Mouse (Mus musculus) bone marrow macrophage, adult 2 months (primary cell): ENCODE measurements around the gene Rps27l. TPM values are rescaled to one million over a fixed set of nuclear protein-coding genes. Genes with fewer than 3 reads are reported as not detected.

Source experiments
- H3K27ac ChIP-seq: 2 replicates; pipeline ENCODE4 v1.5.1; 2012; ENCODE audit warnings: low read depth, low read length; ENCODE audit not compliant: insufficient read depth
- H3K4me1 ChIP-seq: 2 replicates; pipeline ENCODE4 v1.6.1; 2012; ENCODE audit warnings: low read length; ENCODE audit not compliant: control insufficient read depth, insufficient read depth
- H3K4me3 ChIP-seq: 2 replicates; pipeline ENCODE4 v1.5.1; 2012; ENCODE audit warnings: mild to moderate bottlenecking, low read length, moderate library complexity; ENCODE audit not compliant: insufficient read depth
- CTCF ChIP-seq: IDR thresholded peaks from 2 replicates; pipeline ENCODE4 v1.5.1; 2012; ENCODE audit warnings: low read depth, mild to moderate bottlenecking, low read length, moderate library complexity
- POLR2A ChIP-seq: IDR thresholded peaks from 2 replicates; pipeline ENCODE4 v1.6.1; 2012; ENCODE audit warnings: mild to moderate bottlenecking, low read depth, low read length, borderline replicate concordance
- polyA plus RNA-seq: library from polyadenylated mRNA; stranded (reverse); fragments of >200 nt; gene quantifications from 2 replicates; pipeline ENCODE4 v1.2.4, GENCODE M21; 2012; ENCODE audit not compliant: missing spikeins, insufficient read depth, insufficient read length

Gene Rps27l
- polyA plus RNA-seq, 1 experiment = 256 TPM

DNA sequence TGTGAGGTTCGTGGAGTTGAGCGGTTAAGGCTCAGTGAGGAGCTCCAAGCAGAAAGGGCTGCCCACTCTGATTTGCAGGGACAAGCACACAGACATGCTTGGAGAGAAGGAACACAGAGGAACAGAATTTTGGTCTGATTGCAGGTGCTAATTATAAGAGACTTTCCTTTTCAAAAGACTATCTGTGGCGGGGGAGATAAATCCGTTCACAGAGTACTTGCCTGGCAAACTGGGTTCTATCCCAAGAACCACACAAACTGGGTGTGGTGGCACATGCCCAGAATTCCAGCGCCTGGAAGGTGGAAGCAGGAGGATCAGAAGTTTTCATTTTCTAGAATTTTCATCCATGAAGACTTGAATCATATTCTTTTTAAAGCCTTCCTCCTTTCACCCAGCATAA, 31.2 kb downstream of the Rps27l start:
- H3K4me1 ChIP-seq = peaks cover 30% of the 10 kb centered on the region
- no peak overlapping the region for H3K4me3 ChIP-seq
- no peak overlapping the region for H3K27ac ChIP-seq
- TF ChIP-seq POLR2A (no peak), CTCF (no peak)

DNA sequence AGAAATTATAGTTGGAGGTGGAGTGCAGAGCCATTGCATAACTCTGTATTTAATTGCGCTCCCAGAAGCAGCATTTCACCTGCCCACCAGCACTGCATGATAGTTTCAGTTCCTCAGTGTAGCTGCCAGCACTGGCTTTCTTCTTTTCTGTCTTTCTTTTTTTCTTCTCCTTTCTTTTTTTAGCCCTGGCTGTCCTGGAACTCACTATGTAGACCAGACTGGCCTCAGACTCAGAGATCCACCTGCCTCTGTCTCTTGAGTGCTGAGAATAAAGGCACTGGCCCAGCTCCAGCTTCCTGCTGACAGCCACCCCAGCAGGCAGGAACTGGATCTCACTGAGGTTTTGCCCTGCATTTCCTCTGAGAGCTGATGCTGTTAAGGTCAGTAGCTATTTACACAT, 32.1 kb downstream of the Rps27l start:
- peaks cover 30% of the 10 kb centered on the region for H3K4me1 ChIP-seq
- H3K27ac ChIP-seq = peak overlapping the region; percentile 51; the same call in 1 of the 2 replicates

DNA sequence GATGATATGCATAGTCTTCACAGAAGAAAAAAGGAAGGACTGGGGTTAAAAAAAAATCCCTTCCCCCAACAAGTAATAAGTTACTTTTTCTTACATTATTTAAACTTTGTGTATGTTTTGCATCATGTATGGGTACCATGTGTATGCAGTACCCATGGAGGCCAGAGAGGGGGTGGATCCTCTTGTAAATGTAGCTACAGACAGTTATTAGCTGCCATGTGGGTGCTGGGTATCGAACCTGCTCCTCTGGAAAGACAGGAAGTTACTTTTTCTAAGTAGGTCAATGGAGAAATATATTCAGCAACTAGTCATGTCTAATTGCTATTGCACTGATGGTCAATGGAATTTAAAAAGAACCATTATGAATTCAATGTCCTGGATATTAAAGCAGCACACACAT, 32.6 kb downstream of the Rps27l start:
- Histone ChIP-seq H3K27ac (peak overlapping the region; percentile 57; the same call in 1 of the 2 replicates), H3K4me3 (no peak overlapping the region), H3K4me1 (peaks cover 30% of the 10 kb centered on the region)
- TF ChIP-seq CTCF (no peak), POLR2A (no peak)

More for the DNA sequence above, 32.1 kb downstream of the Rps27l start:
- no peak overlapping the region for H3K4me3 ChIP-seq
- no peak for TF ChIP-seq POLR2A
- TF ChIP-seq CTCF = no peak

DNA sequence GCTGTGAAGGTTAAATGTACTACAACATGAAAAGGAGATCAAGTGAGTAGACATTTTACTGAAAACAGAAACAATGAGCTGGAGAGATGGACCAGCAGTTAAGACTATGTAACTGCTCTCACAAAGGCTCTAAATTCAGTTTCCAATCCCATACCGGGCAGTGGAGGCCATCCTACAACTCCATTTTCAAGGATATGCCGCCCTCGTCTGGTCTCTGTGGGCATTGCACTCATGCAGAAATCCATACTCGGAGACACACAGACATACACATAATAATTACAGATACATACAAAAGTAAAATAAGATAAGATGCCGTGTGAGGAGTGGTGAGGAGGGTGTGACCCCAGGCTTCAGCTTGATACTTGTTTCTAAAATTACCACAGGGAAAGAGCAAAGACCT, 34.6 kb downstream of the Rps27l start:
- no peak overlapping the region for H3K4me3 ChIP-seq
- no peak overlapping the region for H3K27ac ChIP-seq
- peaks cover 30% of the 10 kb centered on the region for H3K4me1 ChIP-seq
- TF ChIP-seq POLR2A (no peak), CTCF (peak; percentile 49)

DNA sequence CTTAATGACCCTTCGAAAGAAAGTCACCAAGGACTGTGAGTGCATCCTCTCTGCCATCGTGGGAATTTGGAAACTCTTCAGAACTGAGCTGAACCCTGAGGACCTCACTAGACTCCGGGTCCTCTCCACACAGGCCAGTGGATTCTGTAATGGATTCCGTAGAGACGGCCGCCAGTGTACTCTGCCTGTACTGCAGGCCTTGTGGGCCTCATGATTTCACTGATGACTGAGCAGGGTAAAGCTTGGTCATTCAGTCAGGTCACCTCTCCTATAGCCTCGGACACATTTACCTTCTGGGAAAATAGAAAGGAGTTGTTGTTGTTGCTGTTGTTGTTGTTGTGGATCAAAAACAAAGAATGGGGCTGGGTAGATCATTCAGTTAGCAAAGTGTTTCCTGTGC, 36.2 kb downstream of the Rps27l start:
- Histone ChIP-seq H3K27ac (no peak overlapping the region), H3K4me1 (peaks cover 20% of the 10 kb centered on the region), H3K4me3 (no peak overlapping the region)
- TF ChIP-seq CTCF (no peak), POLR2A (no peak)

DNA sequence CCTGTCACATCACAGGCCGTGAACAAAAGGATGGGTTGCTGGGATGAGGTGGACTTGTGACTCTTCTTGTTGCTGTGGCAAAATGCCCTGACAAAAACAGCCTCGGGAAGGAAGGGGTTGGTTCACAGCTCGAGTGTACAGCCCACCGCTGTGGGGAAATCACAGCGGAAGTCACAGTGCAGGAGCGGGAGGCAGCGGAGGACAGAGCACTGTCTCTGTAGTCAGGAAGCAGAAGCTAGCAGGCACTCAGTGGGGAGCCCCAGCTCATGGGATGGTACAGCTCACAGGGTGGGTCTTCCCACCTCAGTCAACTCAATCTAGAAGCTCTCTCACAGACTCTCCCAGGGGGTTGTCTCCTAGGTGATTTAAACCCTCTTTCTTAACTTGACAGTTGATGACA, 39.5 kb downstream of the Rps27l start:
- H3K27ac ChIP-seq = no peak overlapping the region
- TF ChIP-seq POLR2A = no peak
- no peak for TF ChIP-seq CTCF
- peaks cover 32% of the 10 kb centered on the region for H3K4me1 ChIP-seq
- H3K4me3 ChIP-seq = no peak overlapping the region

DNA sequence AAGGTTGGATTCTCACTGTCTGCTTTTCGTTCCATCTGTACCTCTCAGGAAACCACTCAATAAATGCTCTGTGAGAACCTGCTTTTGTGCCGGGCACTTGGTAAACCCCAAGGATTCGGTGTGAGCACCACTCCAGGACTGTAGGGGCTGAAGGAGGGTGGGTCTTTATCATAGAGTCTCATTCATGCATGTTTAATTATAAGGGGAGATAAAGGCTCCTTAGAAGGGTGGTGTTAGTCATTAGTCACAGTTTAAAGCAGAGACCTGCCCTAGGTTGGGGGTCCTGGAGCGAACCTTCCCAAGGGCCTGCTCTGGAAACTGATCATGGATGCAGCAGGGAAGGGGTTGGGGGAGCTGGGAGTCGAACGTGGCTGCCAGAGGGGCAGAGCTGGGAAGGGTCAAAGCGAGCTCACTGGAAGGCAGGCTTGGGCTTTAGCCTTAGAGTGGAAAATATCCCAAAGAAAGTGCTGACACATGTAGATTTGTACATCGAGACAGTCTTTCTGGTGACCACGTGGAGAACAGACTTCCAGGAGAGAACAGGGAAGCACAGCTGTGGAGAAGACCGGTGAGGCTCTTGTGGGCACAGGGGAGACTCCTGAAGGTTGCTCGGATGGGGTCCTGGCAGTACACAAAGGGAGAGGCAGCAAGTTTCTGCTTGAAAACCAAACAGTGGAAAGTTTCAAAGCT, 42.5 kb downstream of the Rps27l start:
- Histone ChIP-seq H3K4me3 (peak overlapping the region; percentile 9; the same call in 1 of the 2 replicates), H3K27ac (peak overlapping the region; percentile 71), H3K4me1 (peaks cover 45% of the 10 kb centered on the region)
- TF ChIP-seq CTCF (no peak), POLR2A (peak; percentile 20; the same call in 1 of the 2 replicates)

DNA sequence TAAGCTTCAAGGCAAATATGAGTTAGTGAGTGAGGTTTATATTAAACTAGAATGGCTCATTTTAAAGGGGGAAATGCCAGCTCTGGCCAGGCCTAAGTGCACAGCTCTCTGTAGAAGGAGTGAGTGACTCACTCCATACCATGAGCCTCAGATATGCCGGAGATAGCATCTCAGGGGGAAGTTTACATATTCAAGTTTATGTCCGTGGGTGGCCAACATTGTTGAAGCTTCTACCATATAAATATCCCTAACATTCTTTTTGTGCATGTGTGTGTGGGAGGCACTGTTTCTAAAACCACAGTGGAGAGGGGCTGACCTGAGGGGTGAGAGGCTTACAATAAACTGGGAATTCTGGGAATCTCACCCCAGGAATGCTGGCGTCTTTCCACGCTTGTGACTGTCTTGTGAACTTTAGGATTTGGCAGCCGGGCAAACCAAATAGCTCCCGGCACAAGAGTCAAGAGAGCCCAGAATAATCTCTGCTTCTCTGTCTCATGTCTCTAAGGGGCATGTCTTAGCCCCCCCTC, 43.1 kb downstream of the Rps27l start:
- peak overlapping the region; percentile 9 for H3K4me3 ChIP-seq
- TF ChIP-seq CTCF = no peak
- H3K4me1 ChIP-seq = peaks cover 45% of the 10 kb centered on the region
- H3K27ac ChIP-seq = peak overlapping the region; percentile 71

DNA sequence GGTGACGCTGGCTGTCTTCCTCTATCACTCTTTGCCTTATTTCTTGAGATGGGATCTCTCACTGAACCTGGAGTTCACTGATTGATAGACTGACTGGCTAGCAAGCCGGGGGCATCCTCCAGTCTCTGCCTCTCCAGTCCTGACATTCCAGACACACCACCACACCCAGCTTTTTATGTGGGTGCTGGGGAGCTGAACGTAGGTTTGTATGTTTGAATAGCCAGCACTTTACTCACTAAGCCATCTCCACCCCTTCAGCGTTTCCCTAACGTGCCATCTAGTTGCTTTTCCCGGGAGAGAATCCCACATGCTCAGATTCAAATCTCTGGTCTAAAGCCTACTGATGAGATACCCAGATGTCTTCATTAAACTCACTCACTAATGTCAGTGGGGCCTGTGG, 43.7 kb downstream of the Rps27l start:
- TF ChIP-seq CTCF (no peak), POLR2A (no peak)
- H3K4me3 ChIP-seq = no peak overlapping the region

DNA sequence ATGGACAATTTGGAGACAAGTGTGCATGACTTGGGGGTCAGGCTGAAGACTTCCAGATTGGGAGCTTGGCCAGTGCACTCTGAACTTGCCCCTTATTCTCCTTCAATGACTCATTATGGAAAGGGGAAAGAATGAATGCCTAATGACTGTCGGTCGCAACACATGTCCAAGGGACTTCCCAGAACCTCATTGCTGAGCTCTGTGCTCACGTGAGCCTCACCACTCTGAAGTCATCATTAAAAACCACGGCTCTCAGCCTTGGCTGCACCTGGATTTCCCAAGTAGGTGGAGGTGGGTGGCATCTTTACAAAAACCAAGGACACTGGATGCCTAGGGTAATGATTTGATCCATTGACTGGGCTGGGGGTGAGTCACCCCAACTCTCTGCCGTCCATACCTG, 44.2 kb downstream of the Rps27l start:
- no peak overlapping the region for H3K4me3 ChIP-seq
- peaks cover 45% of the 10 kb centered on the region for H3K4me1 ChIP-seq
- no peak for TF ChIP-seq POLR2A
- TF ChIP-seq CTCF = no peak
- H3K27ac ChIP-seq = peak overlapping the region; percentile 71

More for the DNA sequence above, 43.7 kb downstream of the Rps27l start:
- H3K27ac ChIP-seq = peak overlapping the region; percentile 71
- peaks cover 45% of the 10 kb centered on the region for H3K4me1 ChIP-seq
